Mouse (Mus musculus) hindbrain, embryonic 16.5 days (tissue): ENCODE measurements around the gene Ppp1r12b. TPM values are rescaled to one million over a fixed set of nuclear protein-coding genes. Genes with fewer than 3 reads are reported as not detected.

Source experiments
- ATAC-seq: fragments of 200-750 bp; cut with Nextera tagmentation; 2 replicates; pipeline ENCODE4 v1.8.0; 2017; ENCODE audit warnings: moderate TSS enrichment, moderate library complexity
- H3K27ac ChIP-seq: fragments of 300-500 bp; sonication (generic); 2 replicates; pipeline ENCODE4 v1.5.1; 2014; ENCODE audit warnings: low read depth, mild to moderate bottlenecking, control low read depth, low read length, moderate library complexity
- H3K27me3 ChIP-seq: fragments of 300-500 bp; sonication (generic); replicated peaks from 2 replicates; pipeline ENCODE4 v1.6.1; 2014; ENCODE audit warnings: low read length; ENCODE audit not compliant: control insufficient read depth, insufficient read depth
- H3K36me3 ChIP-seq: fragments of 300-500 bp; sonication (generic); 2 replicates; pipeline ENCODE4 v1.6.1; 2014; ENCODE audit warnings: mild to moderate bottlenecking, low read length, moderate library complexity, mixed read lengths; ENCODE audit not compliant: control insufficient read depth, insufficient read depth
- H3K4me1 ChIP-seq: fragments of 300-500 bp; sonication (generic); 2 replicates; pipeline ENCODE4 v1.6.1; 2014; ENCODE audit warnings: low read depth, low read length; ENCODE audit not compliant: control insufficient read depth, insufficient read depth
- H3K4me2 ChIP-seq: fragments of 300-500 bp; sonication (generic); 2 replicates; pipeline ENCODE4 v1.6.1; 2014; ENCODE audit warnings: mild to moderate bottlenecking, low read length, control low read depth, moderate library complexity
- H3K4me3 ChIP-seq: fragments of 300-500 bp; sonication (generic); 2 replicates; pipeline ENCODE4 v1.5.1; 2014; ENCODE audit warnings: mild to moderate bottlenecking, low read length, control low read depth, moderate library complexity
- H3K9ac ChIP-seq: fragments of 300-500 bp; sonication (generic); 2 replicates; pipeline ENCODE4 v1.6.1; 2014; ENCODE audit warnings: low read depth, mild to moderate bottlenecking, control low read depth, low read length, moderate library complexity
- H3K9me3 ChIP-seq: fragments of 300-500 bp; sonication (generic); 2 replicates; pipeline ENCODE4 v1.6.1; 2014; ENCODE audit warnings: mild to moderate bottlenecking, low read length, moderate library complexity; ENCODE audit not compliant: control insufficient read depth
- WGBS: fragments of 180-500 bp; shearing (Covaris S2); extraction: QIAGEN DNeasy Blood & Tissue Kit; methylation state at CpG from one replicate; pipeline ENCODE4 v1.1.7; 2014; 5-methylcytosine and 5-hydroxymethylcytosine counted together
- polyA plus RNA-seq: library from polyadenylated mRNA; unstranded; fragments of >200 nt; fragmentation: Nextera tagmentation; extraction: Ambion mirVana; gene quantifications from 2 replicates; pipeline ENCODE4 v1.2.1, GENCODE M21; 2015

Gene Ppp1r12b
- polyA plus RNA-seq, 1 experiment from 2014 or later = 13.4 TPM

GRCm38 (mm10) chr1:134875800-134876199 lies 79.9 kb downstream of the Ppp1r12b start:
- H3K27me3 ChIP-seq = no peaks in the 10 kb centered on the region
- no peak for ATAC-seq
- no peak overlapping the region for H3K4me2 ChIP-seq
- no peak overlapping the region for H3K27ac ChIP-seq
- H3K9ac ChIP-seq = no peak overlapping the region
- no peak overlapping the region for H3K4me3 ChIP-seq
- no peaks in the 10 kb centered on the region; the same call in 1 of the 2 replicates for H3K36me3 ChIP-seq
- H3K4me1 ChIP-seq = no peaks in the 10 kb centered on the region
- H3K9me3 ChIP-seq = no peaks in the 10 kb centered on the region
- WGBS = 42% methylated on average over 4 of the region's 4 CpGs

DNA sequence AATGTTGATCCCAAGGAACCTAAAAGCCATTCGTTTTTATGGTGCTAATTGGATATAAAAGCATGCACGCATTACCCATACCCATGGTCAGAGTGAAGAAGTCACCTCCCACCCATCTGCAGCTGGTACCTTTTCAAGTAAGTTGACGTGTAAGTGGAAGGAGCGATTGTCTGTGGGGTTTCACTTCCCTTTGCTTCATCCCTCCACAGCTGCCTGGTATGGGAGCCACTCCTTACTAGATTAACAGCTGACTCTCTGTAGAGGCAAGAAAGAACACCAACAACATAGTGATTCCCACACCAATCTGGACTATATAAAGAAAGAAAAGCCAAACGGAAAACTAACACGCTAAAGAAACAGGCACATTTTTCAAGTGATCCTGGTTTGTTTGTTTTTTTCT lies 83.1 kb downstream of the Ppp1r12b start:
- ATAC-seq = no peak
- no peaks in the 10 kb centered on the region for H3K4me1 ChIP-seq
- 80% methylated on average over 6 of the region's 6 CpGs for WGBS
- H3K27me3 ChIP-seq = no peaks in the 10 kb centered on the region
- no peak overlapping the region for H3K4me3 ChIP-seq
- no peak overlapping the region for H3K9ac ChIP-seq
- H3K36me3 ChIP-seq = 0 out of 2 replicates have a peak, but pooled peaks cover 2% of the 10 kb centered on the region
- H3K9me3 ChIP-seq = no peaks in the 10 kb centered on the region
- H3K27ac ChIP-seq = no peak overlapping the region
- no peak overlapping the region for H3K4me2 ChIP-seq

DNA sequence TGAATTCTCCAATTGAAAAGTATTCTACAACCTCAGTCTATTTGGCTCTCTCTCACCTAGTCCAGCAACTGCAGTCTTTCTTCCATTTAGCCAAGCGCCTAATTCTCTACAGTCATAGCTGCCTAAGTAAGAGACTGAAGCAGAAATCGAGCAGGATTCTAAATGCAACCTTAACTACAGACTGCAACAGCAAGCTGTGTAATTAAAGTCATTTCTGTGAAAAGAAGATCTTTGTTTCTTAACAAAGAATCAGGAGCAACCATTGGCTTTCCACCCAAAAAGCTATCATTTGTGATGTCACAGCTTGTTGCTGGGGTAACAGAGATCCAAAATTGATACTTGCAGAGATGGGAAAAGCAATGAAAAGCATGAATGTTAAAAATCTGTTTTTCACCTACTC lies 89.3 kb downstream of the Ppp1r12b start:
- Histone ChIP-seq H3K27me3 (no peaks in the 10 kb centered on the region), H3K4me2 (no peak overlapping the region), H3K4me3 (no peak overlapping the region), H3K27ac (peak overlapping the region; percentile 34; the same call in 1 of the 2 replicates), H3K9ac (no peak overlapping the region), H3K4me1 (no peaks in the 10 kb centered on the region), H3K36me3 (peaks cover 5% of the 10 kb centered on the region; the same call in 1 of the 2 replicates), H3K9me3 (no peaks in the 10 kb centered on the region)
- WGBS = 75% methylated on average over 2 of the region's 2 CpGs
- ATAC-seq = no peak

- H3K36me3 ChIP-seq = peaks cover 5% of the 10 kb centered on the region; the same call in 1 of the 2 replicates
- H3K9me3 ChIP-seq = no peaks in the 10 kb centered on the region
- H3K27me3 ChIP-seq = no peaks in the 10 kb centered on the region
- no peak overlapping the region for H3K4me2 ChIP-seq
- ATAC-seq = no peak
- WGBS = 51% methylated on average over 6 of the region's 6 CpGs
- H3K4me1 ChIP-seq = peaks cover 4% of the 10 kb centered on the region; the same call in 1 of the 2 replicates
- 0 out of 2 replicates have a peak overlapping the region, but pooled peaks have one; percentile 12 for H3K27ac ChIP-seq
- no peak overlapping the region; the same call in 1 of the 2 replicates for H3K4me3 ChIP-seq
- no peak overlapping the region for H3K9ac ChIP-seq
Observed at GRCm38 (mm10) chr1:134865552-134865951, 90.2 kb downstream of the Ppp1r12b start.

DNA sequence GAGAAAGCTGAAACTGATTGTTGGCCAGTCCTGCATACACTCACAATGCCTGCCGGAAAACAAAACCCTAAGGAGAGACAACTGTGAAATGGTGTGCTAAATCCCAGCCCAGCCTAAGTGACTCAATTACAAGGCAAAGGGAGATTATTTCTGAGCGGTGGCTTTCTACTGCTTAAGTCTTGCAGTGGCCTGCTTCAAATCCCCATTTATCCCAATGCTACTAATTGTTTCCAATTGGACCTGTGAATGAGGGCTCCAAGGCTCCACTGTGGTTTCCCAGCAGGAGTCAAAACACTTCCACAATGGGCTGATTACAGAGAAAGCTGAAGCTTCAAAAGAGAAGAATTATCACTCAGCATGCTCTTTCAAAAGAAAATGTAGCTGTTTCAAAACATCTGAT lies 95.2 kb downstream of the Ppp1r12b start:
- Histone ChIP-seq H3K4me3 (no peak overlapping the region), H3K9ac (no peak overlapping the region), H3K27ac (no peak overlapping the region), H3K36me3 (peaks cover 2% of the 10 kb centered on the region; the same call in 1 of the 2 replicates), H3K4me2 (no peak overlapping the region), H3K27me3 (no peaks in the 10 kb centered on the region), H3K9me3 (no peaks in the 10 kb centered on the region), H3K4me1 (peaks cover 7% of the 10 kb centered on the region)
- no peak for ATAC-seq
- 12% methylated on average over 2 of the region's 2 CpGs for WGBS

DNA sequence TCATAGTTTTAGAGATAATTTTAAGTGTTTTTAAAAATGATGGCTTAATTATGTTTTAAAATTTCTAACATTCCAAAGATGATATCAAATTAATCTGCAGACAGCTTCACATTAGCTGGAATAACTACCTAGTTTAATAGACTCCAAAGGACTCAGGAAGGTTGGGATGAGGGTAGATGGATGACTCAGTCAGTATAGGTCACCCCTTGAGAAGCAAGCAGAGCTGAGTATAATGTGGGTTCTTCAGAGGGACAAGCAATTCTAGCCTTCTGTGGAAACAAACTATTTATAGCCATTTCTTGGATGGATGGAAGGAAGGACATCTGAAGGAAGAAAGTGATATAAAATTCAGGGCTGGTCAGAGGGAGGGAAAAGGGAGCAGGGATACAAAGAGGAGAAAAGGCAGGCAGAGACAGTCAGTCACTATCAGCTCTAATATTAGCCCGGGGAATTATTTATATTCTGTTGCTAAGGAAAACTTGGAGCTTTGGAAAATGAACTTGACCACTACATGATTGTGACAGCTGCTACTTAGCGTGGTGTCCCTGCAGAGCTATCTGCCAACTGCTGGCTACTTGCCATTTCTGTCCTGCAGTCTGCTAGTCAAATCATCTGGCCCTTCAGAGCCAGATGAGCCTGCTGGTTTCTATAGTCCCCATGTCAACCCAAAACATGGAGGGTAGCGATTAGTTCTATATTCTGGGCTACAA lies 97.2 kb downstream of the Ppp1r12b start:
- no peak overlapping the region for H3K27ac ChIP-seq
- peak; percentile 68 for ATAC-seq
- no peak overlapping the region for H3K9ac ChIP-seq
- H3K36me3 ChIP-seq = no peaks in the 10 kb centered on the region
- peaks cover 7% of the 10 kb centered on the region for H3K4me1 ChIP-seq
- H3K9me3 ChIP-seq = no peaks in the 10 kb centered on the region
- H3K27me3 ChIP-seq = no peaks in the 10 kb centered on the region
- no peak overlapping the region for H3K4me3 ChIP-seq
- H3K4me2 ChIP-seq = no peak overlapping the region
- WGBS = 42% methylated on average over 3 of the region's 3 CpGs

DNA sequence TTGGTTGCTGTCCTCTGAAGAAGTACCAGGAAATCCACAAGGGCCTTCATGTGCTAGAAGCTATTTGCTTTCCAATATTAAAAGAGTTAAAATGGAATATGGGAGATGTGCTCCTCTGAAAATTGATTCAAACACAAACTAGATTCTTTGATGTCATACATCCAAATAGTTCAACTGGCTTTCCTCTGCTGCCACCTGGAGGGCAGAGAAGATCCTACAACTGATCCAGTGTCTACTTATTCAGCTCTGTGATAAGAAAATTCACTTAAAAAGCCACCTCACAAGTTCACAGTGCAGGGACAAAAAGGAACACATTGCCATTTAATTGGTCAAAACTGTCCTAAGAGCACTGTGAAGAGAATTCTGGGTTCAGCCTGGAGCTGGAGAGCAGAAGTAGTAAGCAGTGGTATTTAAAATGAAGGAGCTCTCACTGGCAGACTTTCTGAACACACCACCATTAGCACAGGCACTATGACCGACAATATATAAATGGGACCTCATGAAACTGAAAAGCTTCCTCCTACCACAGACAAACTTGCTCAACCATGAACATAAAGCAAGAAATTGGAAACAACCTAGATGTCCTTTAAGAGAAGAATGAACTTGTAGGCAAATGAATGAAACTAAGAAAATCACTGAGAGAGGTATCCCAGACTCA lies 101.3 kb downstream of the Ppp1r12b start:
- H3K9me3 ChIP-seq = no peaks in the 10 kb centered on the region

GRCm38 (mm10) chr1:134852797-134853196 lies 102.9 kb downstream of the Ppp1r12b start:
- no peak overlapping the region for H3K4me3 ChIP-seq
- no peaks in the 10 kb centered on the region for H3K36me3 ChIP-seq
- ATAC-seq = no peak
- WGBS = 85% methylated on average over 3 of the region's 3 CpGs
- H3K27me3 ChIP-seq = no peaks in the 10 kb centered on the region
- no peaks in the 10 kb centered on the region for H3K9me3 ChIP-seq
- no peak overlapping the region for H3K9ac ChIP-seq
- no peak overlapping the region for H3K27ac ChIP-seq
- H3K4me1 ChIP-seq = no peaks in the 10 kb centered on the region
- H3K4me2 ChIP-seq = no peak overlapping the region

More for the DNA sequence above, 101.3 kb downstream of the Ppp1r12b start:
- peaks cover 4% of the 10 kb centered on the region for H3K4me1 ChIP-seq
- WGBS = 81% methylated on average over 1 of the region's 1 CpGs
- no peak overlapping the region for H3K27ac ChIP-seq
- H3K4me3 ChIP-seq = no peak overlapping the region
- ATAC-seq = no peak
- H3K4me2 ChIP-seq = no peak overlapping the region
- no peak overlapping the region for H3K9ac ChIP-seq
- no peaks in the 10 kb centered on the region for H3K27me3 ChIP-seq
- no peaks in the 10 kb centered on the region for H3K36me3 ChIP-seq

DNA sequence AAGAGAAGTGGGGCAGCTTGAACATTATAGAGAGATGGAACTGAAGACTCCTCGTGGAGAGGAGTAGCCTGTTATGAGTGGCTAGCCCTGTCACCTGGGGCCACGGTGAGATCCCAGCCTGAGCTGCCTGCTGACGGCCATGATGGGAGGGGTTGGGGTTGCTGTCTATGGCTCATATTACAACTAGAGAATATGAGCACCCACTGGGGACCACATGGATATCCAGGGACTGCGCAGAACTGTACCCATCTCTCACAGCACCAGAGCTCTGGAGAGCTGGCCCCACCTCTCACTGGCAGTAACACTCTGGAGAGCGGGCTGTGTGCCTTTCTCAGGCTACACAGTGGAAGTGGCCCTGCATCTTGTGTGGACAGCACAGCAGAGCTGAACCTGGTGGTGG lies 104.5 kb downstream of the Ppp1r12b start:
- Histone ChIP-seq H3K9ac (no peak overlapping the region), H3K4me2 (no peak overlapping the region)
- 95% methylated on average over 5 of the region's 5 CpGs for WGBS

More for the DNA sequence above, 104.5 kb downstream of the Ppp1r12b start:
- no peaks in the 10 kb centered on the region for H3K27me3 ChIP-seq
- H3K9me3 ChIP-seq = no peaks in the 10 kb centered on the region
- no peaks in the 10 kb centered on the region for H3K36me3 ChIP-seq
- no peak overlapping the region for H3K4me3 ChIP-seq
- no peak overlapping the region for H3K27ac ChIP-seq
- peaks cover 5% of the 10 kb centered on the region for H3K4me1 ChIP-seq
- ATAC-seq = no peak
